Mouse (Mus musculus): ENCODE results near the gene Gm773.
"Not testable (repeated sequence)": the region's sequence is repeated elsewhere in the genome, so short reads cannot be mapped to it uniquely, and the experiment has no call there.

Gene Gm773

GRCm38 (mm10) chrX:56212771-56213170 is at the start of gene Gm773:
Gm773 (minus strand) TSS chrX:56212881.
- DNase-seq (ENCODE audit: low spot score), result no peak

GRCm38 (mm10) chrX:56186449-56186848 is 26.2 kb downstream of the Gm773 start:
- not testable (repeated sequence) for DNase-seq (ENCODE audit: low spot score)

- DNase-seq (ENCODE audit: low spot score), result no peak
Observed at GRCm38 (mm10) chrX:56151396-56151795, 61.3 kb downstream of the Gm773 start.

All from adipocyte (in vitro differentiated cells).